Mouse (Mus musculus) G1E (cell line): ENCODE results near the gene Pcp4l1. TPM values are rescaled to one million over a fixed set of nuclear protein-coding genes. Genes with fewer than 3 reads are reported as not detected.
A peak's percentile ranks its signal among the peaks of the same experiment; 100 is the strongest.
"Not testable (repeated sequence)": the region's sequence is repeated elsewhere in the genome, so short reads cannot be mapped to it uniquely, and the experiment has no call there.

Experiments
- ATAC-seq: 2 replicates; pipeline ENCODE4 v1.8.0; 2016; ENCODE audit warnings: mild to moderate bottlenecking; ENCODE audit not compliant: insufficient number of reproducible peaks, poor library complexity, low FRiP score, severe bottlenecking; ENCODE audit errors: extremely low read depth
- DNase-seq: peaks from one replicate; pipeline ENCODE4 v3.0.0; 2012; ENCODE audit warnings: low spot score
- H3K27me3 ChIP-seq: 2 replicates; pipeline ENCODE4 v1.6.1; 2012; ENCODE audit warnings: mild to moderate bottlenecking, low read length, inconsistent platforms; ENCODE audit not compliant: insufficient read depth
- H3K36me3 ChIP-seq: replicated peaks from 2 replicates; pipeline ENCODE3; 2012; ENCODE audit warnings: mild to moderate bottlenecking, inconsistent platforms
- H3K4me1 ChIP-seq: 2 replicates; pipeline ENCODE4 v1.6.1; 2012; ENCODE audit warnings: low read depth, low read length, inconsistent platforms, mixed read lengths; ENCODE audit not compliant: insufficient read depth
- H3K4me3 ChIP-seq: 2 replicates; pipeline ENCODE4 v1.5.1; 2012; ENCODE audit warnings: low read depth, mild to moderate bottlenecking, inconsistent platforms, low read length, moderate library complexity, mixed read lengths
- H3K9me3 ChIP-seq: replicated peaks from 2 replicates; pipeline ENCODE4 v1.6.1; 2012; ENCODE audit warnings: inconsistent platforms
- CTCF ChIP-seq: IDR thresholded peaks from 2 replicates; pipeline ENCODE4 v1.5.1; 2012; ENCODE audit warnings: low read depth, low read length, inconsistent platforms, mixed read lengths
- GATA1 ChIP-seq: IDR thresholded peaks from 2 replicates; pipeline ENCODE4 v1.6.1; 2012; ENCODE audit warnings: borderline replicate concordance, low read length, inconsistent platforms, mixed read lengths
- GATA2 ChIP-seq: IDR thresholded peaks from 2 replicates; pipeline ENCODE4 v1.6.1; 2012; ENCODE audit warnings: low read depth, low read length, inconsistent platforms, borderline replicate concordance
- POLR2AphosphoS5 ChIP-seq: IDR thresholded peaks from 2 replicates; pipeline ENCODE4 v1.6.1; 2012; ENCODE audit warnings: low read depth, low read length, inconsistent platforms; ENCODE audit not compliant: insufficient replicate concordance
- TAL1 ChIP-seq: conservative IDR thresholded peaks from 2 replicates; pipeline ENCODE4 v1.6.1; 2012; ENCODE audit warnings: low read depth, low read length, inconsistent platforms, mixed read lengths
- polyA plus RNA-seq: library from polyadenylated mRNA; stranded (reverse); fragments of >175 nt; gene quantifications from 2 replicates; pipeline ENCODE4 v1.2.3, GENCODE M21; 2012
- total RNA-seq, 2 experiments: library from RNA; stranded (forward) in 1 of 2; stranded (reverse) in 1 of 2; fragments of 200-1000 nt in 1 of 2; fragments of >200 nt in 1 of 2; fragmentation: Nextera tagmentation in 1 of 2; gene quantifications; 2 replicates each; pipeline ENCODE4 v1.2.3; 2014 to 2017

The Pcp4l1 gene
- total RNA-seq (2014; fragmentation: Nextera tagmentation): not detected in 2 replicates
- 0.16 TPM in 1 of 2 replicates, not detected in the other for total RNA-seq (2017)
- not detected in 2 replicates for polyA plus RNA-seq

- TF ChIP-seq POLR2AphosphoS5 (no peak), TAL1 (no peak), GATA2 (no peak), CTCF (no peak), GATA1 (no peak)
- Histone ChIP-seq H3K4me1 (peaks cover 4% of the 10 kb centered on the region; the same call in 1 of the 2 replicates), H3K4me3 (no peak within 1 kb of the TSS), H3K9me3 (no peaks in the 10 kb centered on the region), H3K27me3 (peaks cover 32% of the 10 kb centered on the region), H3K36me3 (no peaks in the 10 kb centered on the region)
- DNase-seq (no peak), ATAC-seq (no peak)
These were observed at the start of gene Pcp4l1 for GRCm38 (mm10) chr1:171195887-171196397. Gene Pcp4l1 (minus strand): TSS chr1:171196268.

- no peaks in the 10 kb centered on the region for H3K9me3 ChIP-seq
- peaks cover 7% of the 10 kb centered on the region for H3K27me3 ChIP-seq
- ATAC-seq (no peak), DNase-seq (no peak)
- H3K4me1 ChIP-seq: peaks cover 52% of the 10 kb centered on the region
- peaks cover 49% of the 10 kb centered on the region for H3K36me3 ChIP-seq
- no peak for TF ChIP-seq CTCF
- TF ChIP-seq GATA2: no peak
- no peak for TF ChIP-seq POLR2AphosphoS5
- no peak for TF ChIP-seq TAL1
- no peak for TF ChIP-seq GATA1
- no peak overlapping the region for H3K4me3 ChIP-seq
These were observed 49.3 kb upstream of the Pcp4l1 start for GRCm38 (mm10) chr1:171245353-171245752.

- H3K27me3 ChIP-seq: not testable (repeated sequence)
- peaks cover 79% of the 10 kb centered on the region for H3K36me3 ChIP-seq
These were observed 45.9 kb upstream of the Pcp4l1 start for GRCm38 (mm10) chr1:171241952-171242351.

GRCm38 (mm10) chr1:171240911-171241310, 44.8 kb upstream of the Pcp4l1 start:
- Histone ChIP-seq H3K36me3 (peaks cover 88% of the 10 kb centered on the region), H3K4me3 (no peak overlapping the region), H3K27me3 (no peaks in the 10 kb centered on the region), H3K4me1 (peaks cover 17% of the 10 kb centered on the region), H3K9me3 (no peaks in the 10 kb centered on the region)
- ATAC-seq (no peak), DNase-seq (no peak)
- TF ChIP-seq TAL1: no peak
- TF ChIP-seq GATA2: no peak
- TF ChIP-seq CTCF: no peak
- TF ChIP-seq GATA1: no peak
- no peak for TF ChIP-seq POLR2AphosphoS5

More at GRCm38 (mm10) chr1:171241952-171242351, 45.9 kb upstream of the Pcp4l1 start:
- H3K4me1 ChIP-seq: peaks cover 24% of the 10 kb centered on the region
- H3K9me3 ChIP-seq, DNase-seq, ATAC-seq, H3K4me3 ChIP-seq: not testable (repeated sequence)

- DNase-seq (no peak), ATAC-seq (no peak)
- TF ChIP-seq POLR2AphosphoS5: no peak
- no peak for TF ChIP-seq GATA2
- TF ChIP-seq TAL1: no peak
- TF ChIP-seq GATA1: no peak
- no peak for TF ChIP-seq CTCF
- peaks cover 90% of the 10 kb centered on the region for H3K36me3 ChIP-seq
- H3K9me3 ChIP-seq: no peaks in the 10 kb centered on the region
- H3K4me3 ChIP-seq: no peak overlapping the region
- H3K4me1 ChIP-seq: peaks cover 11% of the 10 kb centered on the region
- H3K27me3 ChIP-seq: no peaks in the 10 kb centered on the region
These were observed 44.1 kb upstream of the Pcp4l1 start for GRCm38 (mm10) chr1:171239992-171240744.

GRCm38 (mm10) chr1:171238463-171238862, 42.4 kb upstream of the Pcp4l1 start:
- H3K4me1 ChIP-seq: peaks cover 15% of the 10 kb centered on the region
- H3K4me3 ChIP-seq: no peak overlapping the region
- H3K36me3 ChIP-seq: peaks cover 94% of the 10 kb centered on the region
- no peak for TF ChIP-seq TAL1
- TF ChIP-seq GATA2: no peak
- peak; percentile 54; the same call in 1 of the 2 replicates for TF ChIP-seq CTCF
- DNase-seq: peak; percentile 46
- H3K9me3 ChIP-seq: no peaks in the 10 kb centered on the region
- ATAC-seq: peak; percentile 54; the same call in 1 of the 2 replicates
- H3K27me3 ChIP-seq: no peaks in the 10 kb centered on the region
